Mouse (Mus musculus) heart, embryonic 15.5 days (tissue): ENCODE measurements at regions not wholly inside any gene's neighbourhood (a gene's known extent, or its start where the extent isn't known, plus 50 kb on each side); places are given as distances from the start of the nearest gene placed in this dataset.

Experiments
- ATAC-seq: fragments of 200-750 bp; cut with Nextera tagmentation; replicated peaks from 2 replicates; pipeline ENCODE4 v1.8.0; 2017; ENCODE audit warnings: low read depth, moderate TSS enrichment; ENCODE audit not compliant: insufficient number of reproducible peaks, insufficient read depth, low FRiP score
- H3K27ac ChIP-seq: fragments of 300-500 bp; sonication (generic); 2 replicates; pipeline ENCODE4 v1.5.1; 2015; ENCODE audit warnings: mild to moderate bottlenecking, inconsistent platforms
- H3K27me3 ChIP-seq: fragments of 300-500 bp; sonication (generic); 2 replicates; pipeline ENCODE4 v1.6.1; 2015; ENCODE audit warnings: inconsistent platforms
- H3K36me3 ChIP-seq: fragments of 300-500 bp; sonication (generic); 2 replicates; pipeline ENCODE4 v1.6.1; 2015; ENCODE audit warnings: mild to moderate bottlenecking, inconsistent platforms
- H3K4me1 ChIP-seq: fragments of 300-500 bp; sonication (generic); replicated peaks from 2 replicates; pipeline ENCODE4 v1.6.1; 2015; ENCODE audit warnings: inconsistent platforms
- H3K4me2 ChIP-seq: fragments of 300-500 bp; sonication (generic); 2 replicates; pipeline ENCODE4 v1.6.1; 2015; ENCODE audit warnings: inconsistent platforms, mild to moderate bottlenecking, moderate library complexity
- H3K4me3 ChIP-seq: fragments of 300-500 bp; sonication (generic); 2 replicates; pipeline ENCODE4 v1.5.1; 2015; ENCODE audit warnings: mild to moderate bottlenecking, inconsistent platforms
- H3K9ac ChIP-seq: fragments of 300-500 bp; sonication (generic); 2 replicates; pipeline ENCODE4 v1.6.1; 2015; ENCODE audit warnings: mild to moderate bottlenecking, inconsistent platforms
- H3K9me3 ChIP-seq: fragments of 300-500 bp; sonication (generic); replicated peaks from 2 replicates; pipeline ENCODE4 v1.6.1; 2016; ENCODE audit warnings: inconsistent platforms
- WGBS: fragments of 180-500 bp; shearing (Covaris S2); methylation state at CpG from one replicate; pipeline ENCODE4 v1.1.7; 2015; ENCODE audit warnings: mixed read lengths; 5-methylcytosine and 5-hydroxymethylcytosine counted together

- Histone ChIP-seq H3K4me1 (peaks cover 17% of the 10 kb centered on the region), H3K27ac (peak overlapping the region; percentile 69), H3K4me3 (peak overlapping the region; percentile 24), H3K27me3 (no peaks in the 10 kb centered on the region), H3K9ac (no peak overlapping the region), H3K9me3 (no peaks in the 10 kb centered on the region), H3K4me2 (peak overlapping the region; percentile 52), H3K36me3 (no peaks in the 10 kb centered on the region)
- WGBS = 43% methylated on average over 8 of the region's 8 CpGs
- peak; percentile 73 for ATAC-seq
Measured at GRCm38 (mm10) chr3:115766153-115766552, 51.3 kb upstream of the S1pr1 start.

- Histone ChIP-seq H3K9ac (no peak overlapping the region), H3K36me3 (no peaks in the 10 kb centered on the region), H3K9me3 (no peaks in the 10 kb centered on the region), H3K27me3 (no peaks in the 10 kb centered on the region), H3K4me2 (no peak overlapping the region), H3K4me3 (no peak overlapping the region), H3K27ac (peak overlapping the region; percentile 53), H3K4me1 (peaks cover 12% of the 10 kb centered on the region)
- WGBS = 67% methylated on average over 1 of the region's 1 CpGs
- no peak for ATAC-seq
Measured at GRCm38 (mm10) chr3:115768290-115768689, 53.4 kb upstream of the S1pr1 start.

GRCm38 (mm10) chr3:115768761-115769530 lies 54.1 kb upstream of the S1pr1 start:
- Histone ChIP-seq H3K9me3 (no peaks in the 10 kb centered on the region), H3K27ac (peak overlapping the region; percentile 53; the same call in 1 of the 2 replicates), H3K4me2 (no peak overlapping the region), H3K4me3 (no peak overlapping the region), H3K9ac (no peak overlapping the region), H3K36me3 (no peaks in the 10 kb centered on the region), H3K4me1 (peaks cover 8% of the 10 kb centered on the region), H3K27me3 (no peaks in the 10 kb centered on the region)
- WGBS = 71% methylated on average over 19 of the region's 19 CpGs
- ATAC-seq = peak; percentile 69

DNA sequence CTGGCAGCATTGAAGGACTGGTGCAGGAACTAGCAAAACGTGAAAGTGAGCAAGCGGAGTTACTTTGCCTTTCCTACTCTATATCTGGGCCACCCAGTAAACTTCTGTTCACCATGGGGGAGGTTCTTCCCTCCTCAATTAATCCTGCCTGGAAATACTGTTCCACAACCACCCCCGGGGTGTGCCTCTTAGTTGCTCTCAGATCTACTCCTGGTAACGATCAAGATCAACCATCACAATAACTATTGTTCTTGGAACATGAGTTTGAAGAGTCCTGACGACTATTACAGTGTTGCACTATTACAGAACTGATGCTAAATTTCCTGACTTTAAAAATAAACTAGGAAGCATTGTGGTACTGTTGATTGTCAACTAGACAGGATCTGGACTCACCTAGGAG lies 57.8 kb upstream of the S1pr1 start:
- no peak overlapping the region for H3K4me2 ChIP-seq
- no peak overlapping the region for H3K9ac ChIP-seq
- whole genome bisulfite sequencing = 75% methylated on average over 5 of the region's 5 CpGs
- H3K4me1 ChIP-seq = no peaks in the 10 kb centered on the region
- H3K27ac ChIP-seq = no peak overlapping the region
- no peak overlapping the region for H3K4me3 ChIP-seq
- no peaks in the 10 kb centered on the region for H3K9me3 ChIP-seq
- ATAC-seq = no peak
- no peaks in the 10 kb centered on the region for H3K36me3 ChIP-seq
- no peaks in the 10 kb centered on the region for H3K27me3 ChIP-seq

DNA sequence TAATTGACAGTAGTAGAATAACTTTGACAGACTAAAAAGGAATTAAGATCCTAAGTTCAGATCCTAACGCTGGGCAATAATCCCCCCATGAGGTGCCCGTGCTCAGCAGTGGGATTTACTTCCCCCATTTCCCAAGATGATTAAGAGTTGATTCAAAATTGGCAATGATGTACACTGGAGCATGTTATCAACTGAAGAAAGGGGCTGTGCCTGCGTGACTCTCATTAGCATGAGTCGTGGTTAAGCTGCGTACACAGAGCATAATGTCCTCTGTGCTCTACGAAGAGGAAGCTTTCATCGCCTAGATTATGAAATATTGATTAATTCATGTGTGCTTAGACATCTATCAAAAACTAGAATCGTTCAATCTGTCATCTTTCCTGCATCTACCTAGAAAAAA lies 59.4 kb upstream of the S1pr1 start:
- Histone ChIP-seq H3K4me2 (no peak overlapping the region), H3K27ac (no peak overlapping the region), H3K36me3 (no peaks in the 10 kb centered on the region), H3K4me3 (no peak overlapping the region), H3K4me1 (no peaks in the 10 kb centered on the region), H3K9ac (no peak overlapping the region), H3K27me3 (no peaks in the 10 kb centered on the region), H3K9me3 (no peaks in the 10 kb centered on the region)
- 75% methylated on average over 8 of the region's 8 CpGs for WGBS
- no peak for ATAC-seq

DNA sequence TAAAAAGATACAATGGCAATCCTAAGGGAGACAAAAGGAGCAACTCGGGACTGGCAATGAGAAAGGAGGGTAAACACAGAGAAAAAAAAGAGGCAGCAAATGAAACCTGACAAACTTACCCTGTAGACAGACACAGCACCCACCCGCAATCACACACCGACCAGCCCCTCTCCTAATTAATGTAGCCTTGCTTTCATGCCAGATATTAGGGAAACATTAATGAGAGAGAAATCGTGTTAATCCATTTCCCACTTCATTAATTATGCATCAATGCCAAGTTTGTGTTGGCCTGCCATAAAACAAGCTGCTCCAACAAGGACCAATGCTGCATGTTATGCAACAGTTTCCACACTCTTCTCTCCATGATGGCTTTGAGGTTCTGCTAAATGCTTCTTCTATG lies 59.9 kb upstream of the S1pr1 start:
- H3K9ac ChIP-seq = no peak overlapping the region
- ATAC-seq = no peak

GRCm38 (mm10) chr3:115779144-115779890 lies 64.4 kb upstream of the S1pr1 start:
- Histone ChIP-seq H3K9ac (no peak overlapping the region), H3K4me2 (no peak overlapping the region), H3K36me3 (no peaks in the 10 kb centered on the region), H3K4me1 (peaks cover 8% of the 10 kb centered on the region; the same call in 1 of the 2 replicates), H3K4me3 (no peak overlapping the region), H3K27ac (no peak overlapping the region), H3K9me3 (no peaks in the 10 kb centered on the region), H3K27me3 (no peaks in the 10 kb centered on the region)
- no peak for ATAC-seq
- 87% methylated on average over 10 of the region's 10 CpGs for WGBS

More for the DNA sequence above, 59.9 kb upstream of the S1pr1 start:
- H3K4me3 ChIP-seq = no peak overlapping the region
- no peaks in the 10 kb centered on the region for H3K36me3 ChIP-seq
- H3K4me1 ChIP-seq = no peaks in the 10 kb centered on the region
- WGBS = 82% methylated on average over 4 of the region's 4 CpGs
- no peaks in the 10 kb centered on the region for H3K9me3 ChIP-seq
- H3K27ac ChIP-seq = no peak overlapping the region
- H3K4me2 ChIP-seq = no peak overlapping the region
- no peaks in the 10 kb centered on the region for H3K27me3 ChIP-seq

DNA sequence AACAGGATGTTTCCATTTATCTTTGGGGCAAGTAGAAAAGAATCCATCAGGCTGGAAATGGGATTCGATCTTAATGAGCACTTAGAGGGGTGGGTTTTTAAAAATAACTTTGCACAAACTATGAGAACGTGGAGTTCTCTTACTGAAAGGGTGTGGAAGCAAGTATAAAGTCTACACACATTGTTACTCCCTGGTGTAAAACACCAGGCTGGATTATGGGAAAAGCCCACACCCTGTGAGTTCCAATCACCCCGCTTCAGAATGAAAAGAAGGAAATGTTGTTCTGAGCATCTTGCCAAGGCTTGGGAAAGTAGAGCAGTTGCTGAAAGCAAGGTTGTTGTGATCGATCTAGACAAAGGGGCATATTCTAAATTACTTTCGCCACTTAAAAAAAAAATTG lies 65.0 kb upstream of the S1pr1 start:
- 72% methylated on average over 5 of the region's 5 CpGs for WGBS
- no peak overlapping the region for H3K4me3 ChIP-seq
- H3K4me2 ChIP-seq = no peak overlapping the region
- H3K36me3 ChIP-seq = no peaks in the 10 kb centered on the region
- no peaks in the 10 kb centered on the region for H3K9me3 ChIP-seq
- no peaks in the 10 kb centered on the region for H3K27me3 ChIP-seq
- no peak overlapping the region for H3K27ac ChIP-seq
- no peak overlapping the region for H3K9ac ChIP-seq
- H3K4me1 ChIP-seq = peaks cover 8% of the 10 kb centered on the region; the same call in 1 of the 2 replicates
- ATAC-seq = no peak

- H3K27me3 ChIP-seq = no peaks in the 10 kb centered on the region
- no peak overlapping the region for H3K27ac ChIP-seq
- no peak for ATAC-seq
- H3K4me3 ChIP-seq = no peak overlapping the region
- no peaks in the 10 kb centered on the region for H3K36me3 ChIP-seq
- H3K9me3 ChIP-seq = no peaks in the 10 kb centered on the region
- no peak overlapping the region for H3K9ac ChIP-seq
- H3K4me1 ChIP-seq = peaks cover 8% of the 10 kb centered on the region; the same call in 1 of the 2 replicates
- H3K4me2 ChIP-seq = no peak overlapping the region
Measured at GRCm38 (mm10) chr3:115782726-115783125, 67.9 kb upstream of the S1pr1 start.

- 74% methylated on average over 1 of the region's 1 CpGs for WGBS
- Histone ChIP-seq H3K36me3 (no peaks in the 10 kb centered on the region), H3K4me3 (no peak overlapping the region)
Measured at GRCm38 (mm10) chr3:115787360-115787759, 72.5 kb upstream of the S1pr1 start.

GRCm38 (mm10) chr3:115788525-115788924 lies 73.7 kb upstream of the S1pr1 start:
- H3K4me1 ChIP-seq = peaks cover 7% of the 10 kb centered on the region
- WGBS = 71% methylated on average over 3 of the region's 3 CpGs
- no peak overlapping the region for H3K4me3 ChIP-seq
- no peaks in the 10 kb centered on the region for H3K9me3 ChIP-seq
- no peaks in the 10 kb centered on the region for H3K36me3 ChIP-seq
- no peaks in the 10 kb centered on the region for H3K27me3 ChIP-seq
- no peak overlapping the region for H3K27ac ChIP-seq
- no peak overlapping the region for H3K9ac ChIP-seq
- ATAC-seq = no peak
- no peak overlapping the region for H3K4me2 ChIP-seq

More at GRCm38 (mm10) chr3:115787360-115787759, 72.5 kb upstream of the S1pr1 start:
- no peak for ATAC-seq
- Histone ChIP-seq H3K9me3 (no peaks in the 10 kb centered on the region), H3K27ac (no peak overlapping the region), H3K9ac (no peak overlapping the region), H3K27me3 (no peaks in the 10 kb centered on the region), H3K4me2 (no peak overlapping the region), H3K4me1 (0 out of 2 replicates have a peak, but pooled peaks cover 2% of the 10 kb centered on the region)
